Mouse (Mus musculus): ENCODE results near the gene Osbp2. TPM values are rescaled to one million over a fixed set of nuclear protein-coding genes. Genes with fewer than 3 reads are reported as not detected.

Gene Osbp2
- polyA plus RNA-seq, 1 experiment from 2014 or later = 0.85 TPM

- no peaks in the 10 kb centered on the region for H3K27me3 ChIP-seq (ENCODE audit: control insufficient read depth, insufficient read depth, low read length)
- no peaks in the 10 kb centered on the region for H3K4me1 ChIP-seq (ENCODE audit: control insufficient read depth in 2 of 2, insufficient read depth in 2 of 2, low read length in 2 of 2)
- no peak overlapping the region for H3K4me2 ChIP-seq (ENCODE audit: low read length)
- WGBS = 90% methylated on average over 5 of the region's 5 CpGs
- no peak overlapping the region for H3K27ac ChIP-seq (replicated peaks in 1 of 2; ENCODE audit: control insufficient read depth in 1 of 2, insufficient read depth in 1 of 2, low read depth in 2 of 2, low read length in 2 of 2)
- no peak overlapping the region for H3K9ac ChIP-seq (ENCODE audit: low read length)
- no peak overlapping the region for H3K4me3 ChIP-seq (ENCODE audit: control insufficient read depth in 1 of 2, insufficient read depth in 1 of 2, low read depth in 1 of 2, low read length in 2 of 2)
- ATAC-seq (ENCODE audit: insufficient number of reproducible peaks, insufficient read depth, low FRiP score, low read depth) = no peak
- H3K36me3 ChIP-seq (ENCODE audit: control insufficient read depth, insufficient read depth, low read length) = peaks cover 95% of the 10 kb centered on the region
- no peaks in the 10 kb centered on the region for H3K9me3 ChIP-seq (ENCODE audit: control insufficient read depth, low read length)
Measured at GRCm38 (mm10) chr11:3684723-3685430, 178.8 kb downstream of the Osbp2 start.

GRCm38 (mm10) chr11:3684232-3684631 lies 179.5 kb downstream of the Osbp2 start:
- WGBS = 100% methylated on average over 1 of the region's 1 CpGs
- Histone ChIP-seq H3K4me3 (ENCODE audit: control insufficient read depth in 1 of 2, insufficient read depth in 1 of 2, low read depth in 1 of 2, low read length in 2 of 2) (no peak overlapping the region), H3K9ac (ENCODE audit: low read length) (no peak overlapping the region), H3K4me1 (ENCODE audit: control insufficient read depth in 2 of 2, insufficient read depth in 2 of 2, low read length in 2 of 2) (no peaks in the 10 kb centered on the region), H3K27ac (replicated peaks in 1 of 2; ENCODE audit: control insufficient read depth in 1 of 2, insufficient read depth in 1 of 2, low read depth in 2 of 2, low read length in 2 of 2) (no peak overlapping the region), H3K36me3 (ENCODE audit: control insufficient read depth, insufficient read depth, low read length) (peaks cover 95% of the 10 kb centered on the region), H3K27me3 (ENCODE audit: control insufficient read depth, insufficient read depth, low read length) (no peaks in the 10 kb centered on the region), H3K4me2 (ENCODE audit: low read length) (no peak overlapping the region), H3K9me3 (ENCODE audit: control insufficient read depth, low read length) (no peaks in the 10 kb centered on the region)
- no peak for ATAC-seq (ENCODE audit: insufficient number of reproducible peaks, insufficient read depth, low FRiP score, low read depth)

- Histone ChIP-seq H3K36me3 (ENCODE audit: control insufficient read depth, insufficient read depth, low read length) (peaks cover 95% of the 10 kb centered on the region), H3K27me3 (ENCODE audit: control insufficient read depth, insufficient read depth, low read length) (no peaks in the 10 kb centered on the region), H3K4me3 (ENCODE audit: control insufficient read depth in 1 of 2, insufficient read depth in 1 of 2, low read depth in 1 of 2, low read length in 2 of 2) (no peak overlapping the region), H3K9me3 (ENCODE audit: control insufficient read depth, low read length) (no peaks in the 10 kb centered on the region), H3K4me1 (ENCODE audit: control insufficient read depth in 2 of 2, insufficient read depth in 2 of 2, low read length in 2 of 2) (no peaks in the 10 kb centered on the region), H3K4me2 (ENCODE audit: low read length) (no peak overlapping the region), H3K27ac (replicated peaks in 1 of 2; ENCODE audit: control insufficient read depth in 1 of 2, insufficient read depth in 1 of 2, low read depth in 2 of 2, low read length in 2 of 2) (no peak overlapping the region), H3K9ac (ENCODE audit: low read length) (no peak overlapping the region)
- WGBS = 90% methylated on average over 11 of the region's 11 CpGs
- no peak for ATAC-seq (ENCODE audit: insufficient number of reproducible peaks, insufficient read depth, low FRiP score, low read depth)
Measured at GRCm38 (mm10) chr11:3683696-3684095, 180.0 kb downstream of the Osbp2 start.

- 91% methylated on average over 3 of the region's 3 CpGs for WGBS
- Histone ChIP-seq H3K27me3 (ENCODE audit: control insufficient read depth, insufficient read depth, low read length) (no peaks in the 10 kb centered on the region), H3K4me1 (ENCODE audit: control insufficient read depth in 2 of 2, insufficient read depth in 2 of 2, low read length in 2 of 2) (no peaks in the 10 kb centered on the region), H3K36me3 (ENCODE audit: control insufficient read depth, insufficient read depth, low read length) (peaks cover 95% of the 10 kb centered on the region), H3K4me2 (ENCODE audit: low read length) (no peak overlapping the region), H3K9ac (ENCODE audit: low read length) (no peak overlapping the region), H3K9me3 (ENCODE audit: control insufficient read depth, low read length) (no peaks in the 10 kb centered on the region), H3K4me3 (ENCODE audit: control insufficient read depth in 1 of 2, insufficient read depth in 1 of 2, low read depth in 1 of 2, low read length in 2 of 2) (no peak overlapping the region), H3K27ac (replicated peaks in 1 of 2; ENCODE audit: control insufficient read depth in 1 of 2, insufficient read depth in 1 of 2, low read depth in 2 of 2, low read length in 2 of 2) (no peak overlapping the region)
- no peak for ATAC-seq (ENCODE audit: insufficient number of reproducible peaks, insufficient read depth, low FRiP score, low read depth)
Measured at GRCm38 (mm10) chr11:3679771-3680170, 183.9 kb downstream of the Osbp2 start.

GRCm38 (mm10) chr11:3677204-3677603 lies 186.5 kb downstream of the Osbp2 start:
- WGBS = 75% methylated on average over 6 of the region's 6 CpGs
- Histone ChIP-seq H3K4me2 (ENCODE audit: low read length) (no peak overlapping the region), H3K27ac (replicated peaks in 1 of 2; ENCODE audit: control insufficient read depth in 1 of 2, insufficient read depth in 1 of 2, low read depth in 2 of 2, low read length in 2 of 2) (peak overlapping the region in 1 of 2 experiments; percentile 3; a peak in 1 of 4 replicates), H3K4me3 (ENCODE audit: control insufficient read depth in 1 of 2, insufficient read depth in 1 of 2, low read depth in 1 of 2, low read length in 2 of 2) (no peak overlapping the region), H3K9me3 (ENCODE audit: control insufficient read depth, low read length) (no peaks in the 10 kb centered on the region), H3K27me3 (ENCODE audit: control insufficient read depth, insufficient read depth, low read length) (no peaks in the 10 kb centered on the region), H3K4me1 (ENCODE audit: control insufficient read depth in 2 of 2, insufficient read depth in 2 of 2, low read length in 2 of 2) (no peaks in the 10 kb centered on the region), H3K36me3 (ENCODE audit: control insufficient read depth, insufficient read depth, low read length) (peaks cover 96% of the 10 kb centered on the region), H3K9ac (ENCODE audit: low read length) (no peak overlapping the region)
- ATAC-seq (ENCODE audit: insufficient number of reproducible peaks, insufficient read depth, low FRiP score, low read depth) = no peak

GRCm38 (mm10) chr11:3676423-3676822 lies 187.3 kb downstream of the Osbp2 start:
- no peaks in the 10 kb centered on the region for H3K9me3 ChIP-seq (ENCODE audit: control insufficient read depth, low read length)
- no peak overlapping the region for H3K4me3 ChIP-seq (ENCODE audit: control insufficient read depth in 1 of 2, insufficient read depth in 1 of 2, low read depth in 1 of 2, low read length in 2 of 2)
- ATAC-seq (ENCODE audit: insufficient number of reproducible peaks, insufficient read depth, low FRiP score, low read depth) = no peak
- H3K36me3 ChIP-seq (ENCODE audit: control insufficient read depth, insufficient read depth, low read length) = peaks cover 100% of the 10 kb centered on the region
- WGBS = 79% methylated on average over 5 of the region's 5 CpGs
- peak overlapping the region in 1 of 2 experiments; percentile 38; a peak in 2 of 4 replicates for H3K27ac ChIP-seq (replicated peaks in 1 of 2; ENCODE audit: control insufficient read depth in 1 of 2, insufficient read depth in 1 of 2, low read depth in 2 of 2, low read length in 2 of 2)
- no peak overlapping the region for H3K4me2 ChIP-seq (ENCODE audit: low read length)
- no peaks in the 10 kb centered on the region for H3K4me1 ChIP-seq (ENCODE audit: control insufficient read depth in 2 of 2, insufficient read depth in 2 of 2, low read length in 2 of 2)
- H3K9ac ChIP-seq (ENCODE audit: low read length) = no peak overlapping the region
- no peaks in the 10 kb centered on the region for H3K27me3 ChIP-seq (ENCODE audit: control insufficient read depth, insufficient read depth, low read length)

GRCm38 (mm10) chr11:3674545-3674944 lies 189.2 kb downstream of the Osbp2 start:
- ATAC-seq (ENCODE audit: insufficient number of reproducible peaks, insufficient read depth, low FRiP score, low read depth) = no peak
- 77% methylated on average over 4 of the region's 4 CpGs for WGBS
- Histone ChIP-seq H3K27ac (replicated peaks in 1 of 2; ENCODE audit: control insufficient read depth in 1 of 2, insufficient read depth in 1 of 2, low read depth in 2 of 2, low read length in 2 of 2) (no peak overlapping the region), H3K36me3 (ENCODE audit: control insufficient read depth, insufficient read depth, low read length) (peaks cover 100% of the 10 kb centered on the region), H3K4me2 (ENCODE audit: low read length) (no peak overlapping the region), H3K27me3 (ENCODE audit: control insufficient read depth, insufficient read depth, low read length) (no peaks in the 10 kb centered on the region), H3K9me3 (ENCODE audit: control insufficient read depth, low read length) (no peaks in the 10 kb centered on the region), H3K4me3 (ENCODE audit: control insufficient read depth in 1 of 2, insufficient read depth in 1 of 2, low read depth in 1 of 2, low read length in 2 of 2) (no peak overlapping the region), H3K9ac (ENCODE audit: low read length) (no peak overlapping the region), H3K4me1 (ENCODE audit: control insufficient read depth in 2 of 2, insufficient read depth in 2 of 2, low read length in 2 of 2) (no peaks in the 10 kb centered on the region)

Data from heart, embryonic 14.5 days (tissue).